Mouse (Mus musculus): Measurements from ENCODE around the gene Cdk9. TPM values are rescaled to one million over a fixed set of nuclear protein-coding genes. Genes with fewer than 3 reads are reported as not detected.

Gene Cdk9
- total RNA-seq, 4 experiments from 2014 or later, result 23.3 to 27.1 (median 25.7) TPM

DNA sequence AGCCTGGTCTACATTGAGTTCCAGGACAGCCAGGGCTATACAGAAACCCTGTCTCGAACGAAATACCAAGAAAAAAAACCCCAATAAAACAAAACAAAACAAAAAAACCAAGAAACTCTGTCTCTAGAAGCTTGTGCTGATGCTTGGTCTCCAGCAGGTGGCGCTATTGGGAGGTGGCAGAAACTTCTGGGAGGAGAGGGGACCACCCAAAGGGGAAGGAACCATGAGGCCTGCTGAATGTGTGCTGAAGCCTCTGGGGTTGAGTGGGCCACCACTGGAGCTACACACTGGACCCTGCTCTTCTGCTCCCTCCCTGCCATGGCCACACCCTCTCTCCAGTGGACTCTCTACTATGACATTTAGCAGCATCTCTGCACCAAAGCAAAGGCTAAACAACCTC is 4.2 kb downstream of the Cdk9 start:
- DNase-seq (ENCODE audit: low spot score), result no peak

DNA sequence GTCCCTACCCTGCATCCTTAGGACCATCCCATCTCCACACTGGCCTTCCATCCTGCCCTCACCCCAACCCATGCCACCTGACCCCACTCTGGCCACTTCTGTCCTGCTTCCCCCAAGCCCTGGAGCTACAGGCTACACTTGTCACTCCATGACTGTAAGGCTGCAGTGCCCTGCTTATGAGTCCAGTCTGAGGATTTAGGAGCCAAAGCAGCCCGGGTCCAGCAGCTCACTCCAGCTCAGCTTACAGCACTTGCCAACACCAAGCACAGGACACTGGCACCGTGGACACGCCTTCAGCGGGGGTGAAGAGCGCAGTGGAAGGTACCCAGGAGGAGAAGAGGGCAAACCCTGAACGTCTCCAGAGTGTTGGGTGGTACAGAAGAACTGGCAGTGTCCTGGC is 5.9 kb downstream of the Cdk9 start:
- DNase-seq (ENCODE audit: low spot score), result no peak

DNA sequence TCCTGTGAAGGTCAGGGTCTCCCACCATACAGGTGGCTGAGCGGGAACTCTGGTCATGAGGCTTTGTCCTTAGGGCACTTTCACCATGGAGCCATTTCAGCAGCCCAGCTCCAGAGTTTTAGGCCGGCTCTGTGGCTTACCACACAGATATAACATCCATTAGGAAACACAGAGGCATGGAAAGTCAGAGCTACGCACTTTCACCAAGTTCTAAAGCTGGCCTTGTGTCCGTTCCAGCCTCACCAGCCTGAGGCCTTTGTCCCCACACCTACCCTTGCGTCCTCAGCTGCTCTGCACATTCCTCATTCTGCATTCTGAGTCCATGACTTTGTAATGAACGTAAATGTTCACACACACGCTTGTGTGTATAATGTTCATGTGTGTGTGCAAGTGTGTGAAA is 7.9 kb downstream of the Cdk9 start:
- no peak for DNase-seq (ENCODE audit: low spot score)

DNA sequence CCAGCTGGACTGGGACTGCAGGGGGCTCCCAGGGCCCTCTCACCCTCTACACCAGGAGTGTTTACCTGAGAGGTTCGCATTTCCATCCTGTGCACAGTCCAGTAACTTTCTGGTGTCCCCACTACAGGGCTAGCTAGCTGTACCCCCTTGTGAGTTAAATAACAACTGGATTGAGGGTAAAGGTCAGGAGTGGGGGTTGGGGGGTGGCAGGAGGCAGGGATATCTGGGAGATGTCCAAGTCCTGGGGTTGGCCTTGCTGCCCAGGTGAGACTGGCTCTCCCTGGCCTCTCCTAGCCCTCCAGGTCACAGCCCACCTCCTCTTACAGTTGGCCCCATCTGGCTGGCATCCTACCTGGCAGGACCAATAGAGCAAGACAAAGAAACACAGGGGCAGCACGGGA is 8.9 kb downstream of the Cdk9 start, which contains the start of gene Fpgs:
TSS of gene Fpgs (minus strand) at position 125 of the 401 bp plus-strand sequence.
- DNase-seq (ENCODE audit: low spot score), result no peak

DNA sequence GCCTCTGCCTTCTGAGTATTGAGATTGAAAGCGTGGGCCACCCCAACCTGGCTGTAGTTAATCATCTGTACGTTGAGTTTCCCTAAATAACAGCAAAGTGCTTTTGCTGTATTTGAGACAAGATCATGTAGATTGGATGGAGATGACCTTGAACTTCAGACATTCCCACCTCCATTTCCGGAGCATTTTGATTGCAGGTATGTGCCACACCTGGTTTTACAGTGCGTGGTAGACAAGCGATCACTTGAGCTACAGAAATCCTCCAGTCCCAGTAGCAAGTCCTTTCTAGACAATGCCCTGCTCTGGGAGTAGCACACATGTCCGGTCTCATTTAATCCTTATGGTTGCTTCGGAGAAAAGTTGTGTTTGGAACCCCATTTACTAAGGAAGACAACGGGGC is 9.8 kb downstream of the Cdk9 start:
- DNase-seq (ENCODE audit: low spot score), result no peak

DNA sequence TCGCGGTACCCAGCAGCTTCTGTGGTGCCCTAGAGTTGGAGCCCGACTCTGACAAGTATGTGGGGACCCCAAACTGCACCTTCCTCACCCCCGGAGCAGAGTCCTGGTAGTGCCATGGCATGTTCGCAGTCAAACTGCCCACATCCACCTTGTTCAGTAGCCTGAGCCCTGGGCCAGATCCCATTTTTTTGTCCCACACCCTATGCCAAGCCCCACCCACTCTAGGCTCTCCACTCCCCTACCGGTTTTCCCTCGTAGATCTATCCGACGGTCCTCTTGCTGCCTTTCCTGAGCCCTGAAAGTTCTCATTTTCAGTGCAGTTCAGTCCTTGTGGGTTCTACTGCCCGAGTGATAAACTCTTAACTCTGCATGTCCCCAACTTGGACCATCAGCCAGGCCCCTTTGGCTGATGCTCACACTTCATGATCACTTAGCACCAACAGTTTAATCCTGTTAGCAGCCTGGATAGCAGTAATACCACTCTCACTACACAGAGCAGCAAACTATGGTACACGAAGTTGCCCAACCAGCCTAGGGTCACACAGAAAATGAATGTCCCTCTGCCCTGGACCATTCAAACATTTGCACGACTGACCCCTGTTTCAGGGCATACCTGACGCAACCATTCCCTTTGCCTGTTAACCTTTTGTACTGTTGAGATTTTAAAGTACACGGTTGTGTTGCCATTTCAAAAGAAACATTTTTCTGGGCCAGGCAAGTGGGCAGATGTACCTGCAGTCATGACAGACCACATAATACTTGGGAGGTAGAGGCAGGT is 11.7 kb downstream of the Cdk9 start:
- DNase-seq (ENCODE audit: low spot score), result no peak

DNA sequence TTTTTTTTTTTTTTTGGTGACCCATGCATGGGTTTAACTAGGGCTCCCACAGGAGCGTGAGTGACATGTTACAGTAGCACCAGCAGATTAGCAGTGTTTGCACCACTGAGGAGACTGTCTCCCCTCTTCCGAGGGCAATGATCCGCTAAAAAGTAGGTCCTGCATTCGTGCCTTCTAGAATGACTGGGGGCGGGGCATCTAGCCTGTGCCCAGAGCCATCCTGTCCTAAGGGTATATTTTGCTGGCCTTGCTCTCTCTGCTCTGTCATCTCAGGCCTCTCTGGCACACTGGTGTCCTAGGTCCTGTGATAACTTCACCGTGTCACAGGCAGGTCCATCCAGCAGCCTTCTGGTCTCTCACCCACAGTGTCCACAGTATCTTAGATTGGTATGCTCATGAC is 13.2 kb downstream of the Cdk9 start:
- no peak for DNase-seq (ENCODE audit: low spot score)

DNA sequence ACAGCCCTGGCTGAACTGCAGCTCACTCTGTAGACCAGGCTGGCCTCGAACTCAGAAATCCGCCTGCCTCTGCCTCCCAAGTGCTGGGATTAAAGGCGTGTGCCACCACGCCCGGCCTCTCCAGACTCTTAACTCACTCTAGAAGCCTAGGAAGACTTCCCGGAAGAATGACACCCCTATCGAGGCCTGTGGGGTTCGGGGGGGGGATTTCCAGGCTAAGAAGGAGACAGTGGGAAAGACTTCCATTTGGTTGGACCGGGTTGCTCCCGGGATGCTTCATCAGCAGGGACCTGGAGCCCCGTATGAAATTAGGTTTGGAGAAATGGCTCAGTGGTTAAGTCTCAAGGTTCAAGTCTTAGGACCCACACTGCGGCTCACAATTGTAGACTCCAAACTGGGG is 18.2 kb downstream of the Cdk9 start:
- DNase-seq (ENCODE audit: low spot score), result no peak

DNA sequence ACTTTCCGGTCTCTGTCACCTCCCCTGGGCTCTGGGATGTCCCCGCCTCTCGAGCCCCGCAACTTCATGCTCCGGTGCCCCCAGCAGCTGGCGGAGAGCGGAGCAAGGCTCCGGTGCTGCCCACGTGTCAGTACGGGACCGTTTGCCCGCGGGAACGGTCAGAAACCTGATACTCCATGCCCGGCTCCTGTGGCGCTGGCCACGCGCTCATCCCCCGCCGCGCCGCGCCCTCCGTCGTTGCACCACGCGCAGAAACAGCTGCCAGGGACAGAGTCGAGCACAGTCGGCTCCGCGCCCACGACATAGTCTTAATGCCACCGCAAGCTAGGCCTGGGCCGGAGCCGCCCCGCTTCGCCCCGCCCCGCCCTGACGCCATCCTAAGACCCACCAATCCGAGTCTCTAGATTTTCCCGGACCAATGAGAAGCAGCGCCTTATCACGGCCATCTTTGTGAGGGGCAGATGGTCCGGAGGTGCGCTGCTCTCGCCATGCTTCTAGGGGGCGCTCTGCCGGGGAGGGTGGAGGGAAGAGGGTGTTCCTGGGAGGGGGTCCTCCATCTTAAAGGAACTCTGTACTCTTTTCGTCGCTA is 19.0 kb downstream of the Cdk9 start:
- peak; percentile 94 for DNase-seq (ENCODE audit: low spot score)

DNA sequence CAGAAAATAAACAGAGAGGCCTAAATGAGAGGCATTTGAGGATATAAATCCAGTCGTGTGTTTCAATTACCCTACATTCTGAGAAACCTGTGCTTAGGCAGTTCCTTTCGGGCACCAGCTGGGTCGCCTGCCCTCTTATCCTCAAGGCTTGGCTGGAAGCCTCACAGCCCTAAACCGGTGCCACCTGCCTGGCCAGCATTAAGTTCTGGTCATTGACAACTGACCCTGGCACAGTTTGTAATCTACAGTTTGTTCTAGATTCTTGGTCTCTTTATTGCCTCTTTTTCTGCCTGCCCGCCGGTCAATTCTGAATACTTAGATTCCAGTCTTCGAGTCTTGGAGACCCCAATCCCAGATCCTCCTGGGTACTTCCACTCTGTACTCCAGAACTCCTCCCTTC is 19.6 kb downstream of the Cdk9 start:
- no peak for DNase-seq (ENCODE audit: low spot score)

DNA sequence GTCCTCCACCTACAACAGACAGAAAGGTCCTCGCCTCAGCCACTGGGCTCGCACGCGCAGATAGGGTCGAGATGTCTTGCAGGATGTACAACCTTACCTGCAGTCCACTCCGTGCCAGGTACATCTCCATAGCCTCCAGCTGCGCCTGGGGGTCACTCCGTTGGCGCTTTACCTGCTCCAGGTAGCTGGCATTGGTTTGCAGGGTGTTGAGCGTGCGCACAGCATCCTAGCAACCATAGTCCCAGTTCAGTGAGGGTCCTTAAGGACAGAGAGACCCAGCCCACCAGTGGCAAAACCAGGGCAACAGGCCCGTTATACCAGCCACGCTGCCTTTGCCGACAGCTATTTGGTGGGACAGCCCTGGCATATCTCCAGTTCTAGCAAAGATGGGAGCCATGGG is 20.4 kb downstream of the Cdk9 start:
- no peak for DNase-seq (ENCODE audit: low spot score)

DNA sequence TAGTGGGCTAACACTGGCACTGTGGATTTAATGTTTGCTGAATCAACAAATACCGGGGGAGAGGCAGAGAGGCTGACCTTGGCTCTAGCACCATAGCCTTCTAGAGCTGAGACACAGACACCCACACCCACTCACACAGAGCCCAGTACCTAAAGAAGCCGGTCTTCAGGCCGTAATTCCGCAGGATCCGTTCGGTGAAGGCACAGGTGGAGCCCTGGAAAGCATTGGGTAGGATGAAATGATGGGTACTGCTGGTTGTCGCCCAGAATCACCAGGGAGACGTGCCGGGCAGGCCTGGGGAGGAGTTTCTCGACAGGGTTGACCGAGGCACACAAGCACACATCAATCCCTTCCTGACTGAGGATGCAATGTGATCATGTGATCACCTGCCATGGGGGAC is 21.8 kb downstream of the Cdk9 start:
- no peak for DNase-seq (ENCODE audit: low spot score)

DNA sequence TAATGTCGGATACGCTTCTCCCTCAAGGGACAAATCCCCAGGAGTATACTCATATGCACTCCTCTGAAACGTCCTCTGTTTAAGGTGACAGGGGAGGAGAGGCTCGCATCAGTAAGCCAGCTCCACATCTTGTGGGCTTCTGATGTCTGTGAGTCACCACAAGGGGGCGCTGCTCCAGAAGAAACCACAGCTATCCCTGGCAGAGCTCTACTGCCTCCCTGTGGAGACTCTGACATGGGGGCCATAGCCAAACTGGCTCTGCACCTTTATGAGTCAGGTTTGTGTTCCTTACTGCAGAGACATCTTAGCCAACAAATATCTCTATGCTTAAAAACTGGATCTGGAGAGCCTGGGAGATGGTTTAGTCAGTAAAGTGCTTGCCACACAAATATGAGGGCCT is 23.5 kb downstream of the Cdk9 start:
- peak; percentile 87 for DNase-seq (ENCODE audit: low spot score)

DNA sequence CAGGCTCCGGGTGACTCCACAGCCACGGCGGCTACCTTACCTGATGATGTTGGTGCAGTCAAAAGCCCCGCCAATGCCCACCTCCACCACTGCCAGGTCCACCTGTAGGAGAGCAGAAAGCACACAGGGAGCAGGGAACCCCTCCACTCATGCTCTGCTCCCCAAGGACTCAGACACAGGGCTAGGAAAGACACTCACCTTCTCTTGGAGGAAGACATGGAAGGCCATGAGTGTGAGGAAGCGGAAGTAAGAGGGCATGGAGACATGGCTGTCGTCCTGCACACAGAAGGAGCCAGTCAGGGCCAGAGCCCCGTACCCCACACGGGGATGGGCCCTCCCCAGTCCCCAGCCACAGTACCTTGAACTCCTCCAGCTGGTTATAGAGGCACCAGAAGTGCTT is 25.3 kb downstream of the Cdk9 start:
- no peak for DNase-seq (ENCODE audit: low spot score)

DNA sequence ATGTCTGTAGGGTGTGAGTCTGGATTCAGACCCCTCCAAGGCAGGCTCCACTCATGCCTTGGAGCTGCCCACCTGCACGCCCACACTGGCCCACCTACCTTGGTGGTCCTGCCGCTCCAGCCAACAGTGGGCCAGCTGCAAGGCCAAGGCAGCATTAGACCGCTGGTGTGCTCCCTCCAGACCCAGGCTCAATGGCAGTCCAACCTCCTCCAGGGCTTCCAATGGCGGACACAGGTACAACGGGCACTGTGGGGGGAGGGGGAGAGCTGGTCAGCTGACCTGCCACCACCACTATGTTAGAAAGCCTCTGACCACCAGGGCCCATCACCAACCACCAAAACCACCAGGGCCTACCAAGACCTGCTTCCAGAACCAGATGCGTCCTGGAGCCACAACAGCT is 26.2 kb downstream of the Cdk9 start:
- DNase-seq (ENCODE audit: low spot score), result no peak

DNA sequence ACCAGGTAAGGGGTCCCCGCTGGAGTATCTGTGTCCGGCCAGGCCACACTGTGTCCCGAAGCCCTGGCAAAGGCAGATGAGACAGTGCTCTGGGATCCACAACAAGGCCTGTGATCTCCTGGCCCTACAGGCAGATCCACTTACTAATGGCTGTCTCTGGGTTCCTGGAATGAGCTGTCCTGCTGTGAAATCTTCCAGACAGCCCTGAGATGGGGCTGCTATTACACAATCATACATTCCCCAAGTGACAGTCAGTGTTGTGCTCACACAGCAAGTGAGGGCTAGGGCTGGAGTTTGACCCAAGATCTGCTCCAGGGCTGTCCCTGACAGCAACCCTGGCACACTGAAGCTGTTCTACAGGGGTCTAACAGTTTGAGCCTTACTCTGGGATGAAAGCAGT is 27.1 kb downstream of the Cdk9 start:
- DNase-seq (ENCODE audit: low spot score), result no peak

DNA sequence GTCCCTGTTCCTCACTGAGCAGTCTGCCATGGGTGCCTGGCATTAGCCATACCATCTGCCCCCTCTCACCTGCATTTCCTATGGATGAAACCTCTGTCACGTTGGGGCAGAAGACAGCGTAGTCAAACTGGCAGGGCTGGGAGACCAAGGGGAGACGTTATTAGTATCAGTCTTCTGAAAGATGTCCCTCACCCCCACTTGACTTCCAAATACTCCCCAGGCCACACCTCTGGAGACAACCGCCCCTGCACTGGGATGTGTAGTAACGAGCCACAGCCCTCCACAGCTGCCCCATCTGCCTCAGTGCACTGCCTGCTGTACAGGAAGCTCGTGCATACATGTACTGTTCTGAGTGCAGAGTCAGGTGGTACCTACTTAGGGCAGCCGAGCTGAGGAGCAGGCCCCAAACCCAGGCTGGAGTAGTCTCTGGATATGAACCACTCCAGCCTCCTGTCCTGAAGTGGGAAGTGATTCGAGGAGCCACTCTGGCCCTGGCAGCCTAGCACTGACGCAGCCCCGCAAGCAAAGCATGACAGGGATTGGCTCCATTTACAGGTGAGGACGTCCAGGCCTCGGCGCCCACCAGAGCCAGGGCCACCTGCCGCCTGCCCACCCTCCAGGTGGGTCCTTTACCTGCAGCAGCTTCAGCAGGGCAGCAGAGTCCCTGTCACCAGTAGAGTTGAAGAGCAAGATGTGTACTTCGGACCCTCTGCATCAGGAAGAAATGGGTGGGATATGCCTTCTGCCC is 28.0 kb downstream of the Cdk9 start:
- DNase-seq (ENCODE audit: low spot score), result no peak

DNA sequence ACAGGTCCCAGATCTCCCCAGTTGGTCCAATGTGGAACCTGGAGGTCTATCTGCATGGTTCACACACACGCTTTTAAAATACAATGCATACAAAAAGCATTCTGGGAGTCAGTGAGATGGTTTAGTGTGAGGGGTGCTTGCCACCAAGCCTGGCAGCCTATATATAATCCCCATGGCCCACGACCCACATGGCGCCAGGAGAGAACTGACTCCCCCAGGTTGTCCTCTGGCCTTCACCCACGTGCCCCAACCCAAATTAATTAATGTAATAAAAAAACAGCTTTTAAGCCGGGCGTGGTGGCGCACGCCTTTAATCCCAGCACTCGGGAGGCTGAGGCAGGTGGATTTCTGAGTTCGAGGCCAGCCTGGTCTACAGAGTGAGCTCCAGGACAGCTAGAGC is 29.2 kb downstream of the Cdk9 start:
- DNase-seq (ENCODE audit: low spot score), result no peak

DNA sequence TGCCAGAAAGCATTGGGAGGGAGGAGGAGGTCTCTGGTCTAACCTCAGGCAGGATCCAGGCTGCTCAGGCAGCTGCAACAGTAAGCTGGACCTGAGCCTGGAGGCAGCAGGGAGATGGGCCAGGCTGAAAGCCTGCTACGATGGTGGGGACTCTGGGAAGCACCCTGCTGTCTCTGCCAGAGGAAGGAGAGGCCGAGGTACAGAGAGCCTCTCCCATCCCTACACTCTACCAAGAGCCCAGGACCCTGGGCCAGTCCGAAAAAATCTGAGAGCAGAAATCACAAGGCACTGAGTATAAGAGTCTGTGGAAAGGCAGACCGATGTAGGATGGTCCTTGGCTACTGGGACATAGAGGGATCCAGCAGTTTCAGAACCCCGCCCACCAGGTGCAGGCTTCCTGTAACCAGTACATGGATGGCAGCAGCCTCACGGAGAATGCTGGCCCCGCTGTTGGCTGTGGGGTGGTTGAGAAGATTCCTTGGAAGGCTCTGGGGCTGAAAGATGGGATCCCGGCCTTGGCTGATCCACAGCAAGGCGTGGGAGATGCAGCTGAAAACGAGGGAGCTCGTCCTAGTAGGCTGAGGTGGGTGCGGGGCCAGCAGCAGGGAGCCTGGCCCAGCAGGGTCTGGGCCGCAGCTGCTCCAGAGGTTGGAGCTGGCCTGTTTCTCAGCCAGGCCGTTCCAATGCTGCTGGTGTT is 30.0 kb downstream of the Cdk9 start:
- DNase-seq (ENCODE audit: low spot score), result no peak

DNA sequence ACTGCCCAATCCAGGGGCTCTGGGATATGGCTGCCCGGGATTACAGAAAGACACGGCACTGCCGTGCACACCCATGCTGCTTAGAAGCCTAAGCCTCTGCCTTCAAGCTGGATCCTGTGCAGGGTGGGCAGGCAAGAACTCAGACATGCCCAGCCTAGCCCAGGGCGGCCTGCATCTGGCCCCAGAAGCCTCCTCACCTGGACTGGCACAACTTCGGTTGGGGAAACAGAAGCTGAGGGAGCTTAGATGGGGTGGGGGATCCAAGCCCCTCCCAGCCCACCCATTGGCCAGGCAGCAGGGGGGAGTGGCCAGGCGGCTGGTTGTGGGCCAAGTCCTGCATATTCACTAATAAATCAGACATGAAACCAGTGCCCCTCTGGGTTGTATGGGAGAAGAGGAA is 31.1 kb downstream of the Cdk9 start:
- DNase-seq (ENCODE audit: low spot score), result no peak

DNA sequence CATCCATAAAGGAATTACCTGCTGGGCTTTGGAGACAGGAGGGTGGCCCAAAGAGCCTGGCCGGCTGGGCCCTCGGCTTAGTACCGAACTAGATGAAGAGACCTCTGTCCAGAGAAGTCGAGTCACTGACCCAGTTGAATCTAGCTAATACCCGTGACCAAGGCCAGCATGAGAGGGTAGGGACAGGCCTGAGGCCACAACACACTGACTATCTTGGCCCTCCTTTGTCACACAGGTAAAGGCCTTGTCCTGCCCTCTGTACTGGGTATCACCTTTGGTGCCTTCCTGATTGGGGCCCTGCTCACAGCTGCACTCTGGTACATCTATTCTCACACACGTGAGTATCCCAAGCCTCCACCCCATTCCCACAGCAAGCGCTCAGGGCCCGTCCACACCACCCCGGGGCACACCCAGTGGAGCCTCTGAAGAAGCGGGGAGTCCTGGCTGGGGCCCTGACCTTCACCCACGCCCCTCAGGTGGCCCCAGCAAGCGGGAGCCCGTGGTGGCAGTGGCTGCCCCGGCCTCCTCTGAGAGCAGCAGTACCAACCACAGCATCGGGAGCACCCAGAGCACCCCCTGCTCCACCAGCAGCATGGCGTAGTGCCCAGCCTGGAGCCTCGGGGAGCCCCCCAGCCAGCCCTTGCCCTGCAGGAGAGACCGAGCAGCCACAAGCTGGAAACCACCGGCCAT is 31.8 kb downstream of the Cdk9 start:
- DNase-seq (ENCODE audit: low spot score), result no peak

DNA sequence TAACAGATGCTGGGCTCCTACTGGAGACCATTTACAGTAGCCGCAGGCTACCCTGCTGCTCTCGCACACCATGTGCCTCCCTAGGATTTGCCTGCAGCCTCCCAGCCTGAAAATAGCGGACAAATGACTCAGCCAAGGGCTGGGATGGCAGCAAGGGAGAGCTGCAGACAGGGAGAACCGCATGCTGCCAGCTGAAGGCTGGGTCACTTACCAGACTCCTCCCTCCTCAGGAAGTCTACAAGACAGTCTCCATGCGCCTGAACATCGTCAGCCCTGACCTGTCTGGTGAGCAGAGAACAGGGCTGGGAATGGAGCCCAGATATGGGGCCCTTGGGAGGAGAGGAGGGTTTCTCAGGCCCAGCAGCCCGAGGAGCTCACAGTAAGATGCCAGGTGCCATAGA is 32.8 kb downstream of the Cdk9 start:
- peak; percentile 46 for DNase-seq (ENCODE audit: low spot score)

All from heart, adult 8-10 months (tissue).